In genomic region chr10:80566375-80567092, GRCm38 (mm10) we compare ENCODE assay signal across 8 mouse cellular contexts. TPM values are rescaled to one million over a fixed set of nuclear protein-coding genes. Genes with fewer than 3 reads are reported as not detected.
DNase-seq lines count a peak whose midpoint lies in the region; ATAC-seq and TF ChIP-seq lines count a peak whose summit lies in the region.

No protein-coding gene starts in this region.

- peaks cover 84% of the 10 kb centered on the region for H3K4me1 ChIP-seq in E14TG2a.4 (replicated peaks; ENCODE audit: low read depth, low read length)
- H3K4me1 ChIP-seq in heart, postnatal 0 days (ENCODE audit: control insufficient read depth, insufficient read depth) = peaks cover 19% of the 10 kb centered on the region
- H3K4me1 ChIP-seq in lung, embryonic 15.5 days = peaks cover 32% of the 10 kb centered on the region

- H3K9me3 ChIP-seq in E14TG2a.4 (ENCODE audit: low read length) = no peaks in the 10 kb centered on the region
- no peaks in the 10 kb centered on the region for H3K9me3 ChIP-seq in heart, postnatal 0 days (replicated peaks; ENCODE audit: control insufficient read depth, low read length)
- no peaks in the 10 kb centered on the region for H3K9me3 ChIP-seq in lung, embryonic 15.5 days

- peak; percentile 52 for ATAC-seq in erythroid progenitor cell, adult 5-6 weeks (replicated peaks; ENCODE audit: low FRiP score, poor library complexity, severe bottlenecking)
- no peak for ATAC-seq in heart, postnatal 0 days (ENCODE audit: insufficient read depth, low read depth)
- ATAC-seq in lung, embryonic 15.5 days (ENCODE audit: borderline replicate concordance, extremely low read depth, low FRiP score, low TSS enrichment) = 0 out of 2 replicates have a peak, but pooled peaks have one; percentile 17

- peak overlapping the region; percentile 46 for H3K4me3 ChIP-seq in E14TG2a.4 (replicated peaks; ENCODE audit: low read length)
- H3K4me3 ChIP-seq in heart, postnatal 0 days (ENCODE audit: low read depth, low read length) = no peak overlapping the region
- H3K4me3 ChIP-seq in lung, embryonic 15.5 days = no peak overlapping the region

- peak overlapping the region; percentile 20; the same call in 1 of the 2 replicates for H3K4me2 ChIP-seq in heart, postnatal 0 days (ENCODE audit: low read depth, low read length)
- H3K4me2 ChIP-seq in lung, embryonic 15.5 days = no peak overlapping the region

- H3K9ac ChIP-seq in heart, postnatal 0 days (replicated peaks; ENCODE audit: low read depth, low read length) = no peak overlapping the region
- H3K9ac ChIP-seq in lung, embryonic 15.5 days = no peak overlapping the region

- TF ChIP-seq CTCF in E14TG2a.4 (conservative IDR thresholded peaks at IDR 0.05; ENCODE audit: low read length) = peak; percentile 90
- TF ChIP-seq CTCF in heart, postnatal 0 days (IDR thresholded peaks at IDR 0.05; ENCODE audit: low read depth) = peak; percentile 93

- peaks cover 45% of the 10 kb centered on the region for H3K36me3 ChIP-seq in E14TG2a.4 (ENCODE audit: insufficient read depth, low read length)
- H3K36me3 ChIP-seq in heart, postnatal 0 days (replicated peaks; ENCODE audit: control insufficient read depth, insufficient read depth, low read length) = peaks cover 8% of the 10 kb centered on the region; the same call in 1 of the 2 replicates
- peaks cover 15% of the 10 kb centered on the region; the same call in 1 of the 2 replicates for H3K36me3 ChIP-seq in lung, embryonic 15.5 days

- no peaks in the 10 kb centered on the region for H3K27me3 ChIP-seq in E14TG2a.4 (ENCODE audit: insufficient read depth, low read length)
- no peaks in the 10 kb centered on the region for H3K27me3 ChIP-seq in heart, postnatal 0 days (ENCODE audit: control insufficient read depth, insufficient read depth, low read length)
- H3K27me3 ChIP-seq in lung, embryonic 15.5 days = no peaks in the 10 kb centered on the region

- H3K27ac ChIP-seq in heart, postnatal 0 days (ENCODE audit: low read depth) = no peak overlapping the region
- H3K27ac ChIP-seq in lung, embryonic 15.5 days = no peak overlapping the region

- DNase-seq in brain, embryonic 18.5 days (ENCODE audit: low read depth, low spot score) = peak; percentile 36
- DNase-seq in heart, postnatal 0 days (ENCODE audit: low spot score) = peak; percentile 53
- DNase-seq in kidney, postnatal 4 days = peak; percentile 93 to 94
- peak; percentile 84 for DNase-seq in ovary, postnatal 14 days (ENCODE audit: low spot score)
- DNase-seq in thymus, postnatal 0 days (ENCODE audit: low spot score) = peak; percentile 89

- WGBS in heart, postnatal 0 days = 31% methylated on average over 17 of the region's 17 CpGs
- 31% methylated on average over 17 of the region's 17 CpGs for WGBS in lung, embryonic 15.5 days

- no peak for TF ChIP-seq EP300 in heart, postnatal 0 days (IDR thresholded peaks at IDR 0.05; ENCODE audit: low read depth)

RNA-seq across cellular contexts. Expression of gene Rexo1, which starts 5.2 kb away (rescaled TPM):
- 33.5 and 35.7 TPM in 2 replicates for total RNA-seq in erythroid progenitor cell, adult 5-6 weeks (2015; ENCODE audit: low replicate concordance)
- total RNA-seq in erythroid progenitor cell, adult 5-6 weeks (2017; ENCODE audit: low replicate concordance) = 16.3 and 25.7 TPM in 2 replicates
- total RNA-seq in heart, postnatal 0 days (2014; rRNA removed; ENCODE audit: low replicate concordance) = 13.1 and 17.6 TPM in 2 replicates
- polyA plus RNA-seq in heart, postnatal 0 days (2015; fragmentation: Nextera tagmentation; extraction: Ambion mirVana) = 7.6 TPM in 2 replicates
- 25.0 and 25.8 TPM in 2 replicates for polyA plus RNA-seq in lung, embryonic 15.5 days (2015; fragmentation: Nextera tagmentation; extraction: Ambion mirVana)
- 24.1 and 25.5 TPM in 2 replicates for polyA plus RNA-seq in thymus, postnatal 0 days (2015; fragmentation: Nextera tagmentation; extraction: Ambion mirVana)

RNA-seq across cellular contexts. Expression of gene Klf16, which starts 10.6 kb away (rescaled TPM):
- 8.4 and 9.4 TPM in 2 replicates for total RNA-seq in erythroid progenitor cell, adult 5-6 weeks (2015; ENCODE audit: low replicate concordance)
- total RNA-seq in erythroid progenitor cell, adult 5-6 weeks (2017; ENCODE audit: low replicate concordance) = 9.9 and 14.1 TPM in 2 replicates
- 9.3 TPM in 2 replicates for total RNA-seq in heart, postnatal 0 days (2014; rRNA removed; ENCODE audit: low replicate concordance)
- polyA plus RNA-seq in heart, postnatal 0 days (2015; fragmentation: Nextera tagmentation; extraction: Ambion mirVana) = 3.1 and 3.5 TPM in 2 replicates
- 10.1 and 10.2 TPM in 2 replicates for polyA plus RNA-seq in lung, embryonic 15.5 days (2015; fragmentation: Nextera tagmentation; extraction: Ambion mirVana)
- polyA plus RNA-seq in thymus, postnatal 0 days (2015; fragmentation: Nextera tagmentation; extraction: Ambion mirVana) = 7.7 and 9.5 TPM in 2 replicates

RNA-seq across cellular contexts. Expression of gene Abhd17a, which starts 23.6 kb away (rescaled TPM):
- total RNA-seq in erythroid progenitor cell, adult 5-6 weeks (2015; ENCODE audit: low replicate concordance) = 44.7 and 49.0 TPM in 2 replicates
- 5.5 and 30.7 TPM in 2 replicates for total RNA-seq in erythroid progenitor cell, adult 5-6 weeks (2017; ENCODE audit: low replicate concordance)
- total RNA-seq in heart, postnatal 0 days (2014; rRNA removed; ENCODE audit: low replicate concordance) = 194 and 462 TPM in 2 replicates
- polyA plus RNA-seq in heart, postnatal 0 days (2015; fragmentation: Nextera tagmentation; extraction: Ambion mirVana) = 88.2 and 88.6 TPM in 2 replicates
- 122 and 133 TPM in 2 replicates for polyA plus RNA-seq in lung, embryonic 15.5 days (2015; fragmentation: Nextera tagmentation; extraction: Ambion mirVana)
- polyA plus RNA-seq in thymus, postnatal 0 days (2015; fragmentation: Nextera tagmentation; extraction: Ambion mirVana) = 103 and 118 TPM in 2 replicates

RNA-seq across cellular contexts. Expression of gene Atp8b3, which starts 27.6 kb away (rescaled TPM):
- total RNA-seq in erythroid progenitor cell, adult 5-6 weeks (2015; ENCODE audit: low replicate concordance) = not detected in 2 replicates
- total RNA-seq in erythroid progenitor cell, adult 5-6 weeks (2017; ENCODE audit: low replicate concordance) = 0.39 TPM in 1 of 2 replicates, not detected in the other
- not detected in 2 replicates for total RNA-seq in heart, postnatal 0 days (2014; rRNA removed; ENCODE audit: low replicate concordance)
- polyA plus RNA-seq in heart, postnatal 0 days (2015; fragmentation: Nextera tagmentation; extraction: Ambion mirVana) = not detected in 2 replicates
- 0.05 and 0.16 TPM in 2 replicates for polyA plus RNA-seq in lung, embryonic 15.5 days (2015; fragmentation: Nextera tagmentation; extraction: Ambion mirVana)
- not detected in 2 replicates for polyA plus RNA-seq in thymus, postnatal 0 days (2015; fragmentation: Nextera tagmentation; extraction: Ambion mirVana)

RNA-seq across cellular contexts. Expression of gene Scamp4, which starts 36.1 kb away (rescaled TPM):
- 8.8 and 10.5 TPM in 2 replicates for total RNA-seq in erythroid progenitor cell, adult 5-6 weeks (2015; ENCODE audit: low replicate concordance)
- total RNA-seq in erythroid progenitor cell, adult 5-6 weeks (2017; ENCODE audit: low replicate concordance) = 2.3 and 6.9 TPM in 2 replicates
- 25.8 and 44.5 TPM in 2 replicates for total RNA-seq in heart, postnatal 0 days (2014; rRNA removed; ENCODE audit: low replicate concordance)
- polyA plus RNA-seq in heart, postnatal 0 days (2015; fragmentation: Nextera tagmentation; extraction: Ambion mirVana) = 39.2 and 39.8 TPM in 2 replicates
- 79.0 and 84.8 TPM in 2 replicates for polyA plus RNA-seq in lung, embryonic 15.5 days (2015; fragmentation: Nextera tagmentation; extraction: Ambion mirVana)
- polyA plus RNA-seq in thymus, postnatal 0 days (2015; fragmentation: Nextera tagmentation; extraction: Ambion mirVana) = 50.4 and 52.9 TPM in 2 replicates

Comparison
In these comparisons a context has a peak if more than half of its experiments do, and no peak if none do; other contexts are left out.
1. DNase-seq: peak in every context shown above with its lines; median percentile 94 in kidney, postnatal 4 days; 89 in thymus, postnatal 0 days; 84 in ovary, postnatal 14 days; 53 in heart, postnatal 0 days; 36 in brain, embryonic 18.5 days.